ENCODE assay signal across 10 mouse cellular contexts in the genomic region with DNA sequence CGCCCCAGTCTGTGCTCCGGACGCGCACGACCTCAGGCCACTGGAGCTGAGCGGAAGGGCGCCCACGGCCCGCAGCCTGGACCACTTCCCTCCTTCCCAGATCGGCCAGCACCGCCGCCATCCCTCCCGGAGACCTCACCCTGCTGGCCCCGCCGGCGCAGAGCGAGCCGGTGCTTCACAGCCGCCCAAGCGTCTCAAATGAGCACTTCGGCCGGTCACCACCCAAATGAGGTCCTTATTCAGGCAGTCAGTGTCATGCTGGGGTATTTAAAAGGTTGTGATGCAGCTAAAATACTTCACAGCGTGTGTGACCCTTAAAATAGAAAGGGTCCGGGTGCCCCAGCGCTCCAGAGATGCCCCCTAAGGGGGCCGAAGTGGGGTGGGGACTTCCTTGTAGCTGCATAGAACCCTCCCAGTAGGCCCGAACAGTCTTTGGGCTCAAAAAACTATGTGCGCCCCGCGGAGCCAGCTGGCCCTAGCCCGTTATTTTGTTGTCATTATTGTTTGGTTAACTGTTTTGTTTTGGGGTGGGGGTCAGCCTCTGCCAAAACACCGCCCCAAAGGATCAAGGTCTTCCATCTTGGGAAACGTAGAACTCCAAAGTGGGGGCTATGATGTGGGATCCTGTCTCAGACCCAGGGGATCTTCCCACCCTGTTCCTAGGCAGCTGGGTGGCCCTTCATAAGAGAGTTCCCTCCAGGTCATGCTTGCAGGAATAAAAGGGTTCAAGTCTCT. TPM values are rescaled to one million over a fixed set of nuclear protein-coding genes. Genes with fewer than 3 reads are reported as not detected.
A peak's percentile ranks its signal among the peaks of the same experiment; 100 is the strongest.
DNase-seq lines count a peak whose midpoint lies in the region; ATAC-seq and TF ChIP-seq lines count a peak whose summit lies in the region.
"Had no signal": no experiment of that assay in that cellular context is flagged by ENCODE, and none has a peak within 500 bp of the region (broad histone marks: within the 10 kb centered on the region; RNA-seq: fewer than 3 reads in every experiment).

No protein-coding gene starts in this region.

- no peak overlapping the region for H3K27ac ChIP-seq in embryonic facial prominence, embryonic 11.5 days (replicated peaks; ENCODE audit: low read depth, low read length)
- no peak overlapping the region for H3K27ac ChIP-seq in limb, embryonic 12.5 days
- H3K27ac ChIP-seq in neural tube, embryonic 13.5 days (replicated peaks) = no peak overlapping the region
- H3K27ac ChIP-seq: hindbrain, embryonic 14.5 days had no signal

- DNase-seq in lung, adult 2 months = peak; percentile 56
- DNase-seq in lung, postnatal 10 days = no peak
- no peak for DNase-seq in embryonic facial prominence, embryonic 11.5 days (ENCODE audit: low spot score)
- no peak for DNase-seq in spleen, postnatal 14 days (ENCODE audit: low spot score in 2 of 2)
- no peak for DNase-seq in frontal cortex, postnatal 14 days (ENCODE audit: low spot score in 2 of 2)
- DNase-seq: thymus, postnatal 14 days had no signal

- no peaks in the 10 kb centered on the region for H3K9me3 ChIP-seq in embryonic facial prominence, embryonic 11.5 days (replicated peaks; ENCODE audit: control insufficient read depth, low read length)
- H3K9me3 ChIP-seq in limb, embryonic 12.5 days = no peaks in the 10 kb centered on the region
- no peaks in the 10 kb centered on the region for H3K9me3 ChIP-seq in neural tube, embryonic 13.5 days

- TF ChIP-seq POLR2A in lung, adult 2 months (IDR thresholded peaks at IDR 0.05; ENCODE audit: borderline replicate concordance, extremely low read depth, low read depth, low read length) = no peak

- H3K4me1 ChIP-seq in lung, adult 2 months (ENCODE audit: control insufficient read depth, insufficient read depth, low read length) = no peaks in the 10 kb centered on the region; the same call in 1 of the 2 replicates
- H3K4me1 ChIP-seq in embryonic facial prominence, embryonic 11.5 days (ENCODE audit: control insufficient read depth, insufficient read depth, low read length) = no peaks in the 10 kb centered on the region
- no peaks in the 10 kb centered on the region; the same call in 1 of the 2 replicates for H3K4me1 ChIP-seq in limb, embryonic 12.5 days (replicated peaks)
- 0 out of 2 replicates have a peak, but pooled peaks cover 4% of the 10 kb centered on the region for H3K4me1 ChIP-seq in neural tube, embryonic 13.5 days (replicated peaks)

- TF ChIP-seq CTCF in lung, adult 2 months (IDR thresholded peaks at IDR 0.05; ENCODE audit: insufficient read depth, low read length) = no peak

- H3K4me3 ChIP-seq in lung, adult 2 months (replicated peaks; ENCODE audit: extremely low read depth, low read depth, low read length) = peak overlapping the region; percentile 41
- 0 out of 2 replicates have a peak overlapping the region, but pooled peaks have one; percentile 11 for H3K4me3 ChIP-seq in embryonic facial prominence, embryonic 11.5 days (ENCODE audit: low read depth, low read length)
- 0 out of 2 replicates have a peak overlapping the region, but pooled peaks have one; percentile 7 for H3K4me3 ChIP-seq in limb, embryonic 12.5 days (replicated peaks)
- H3K4me3 ChIP-seq in neural tube, embryonic 13.5 days = no peak overlapping the region
- H3K4me3 ChIP-seq: erythroblast, embryonic 14.5 days had no signal

- no peak overlapping the region; the same call in 1 of the 2 replicates for H3K9ac ChIP-seq in embryonic facial prominence, embryonic 11.5 days (replicated peaks; ENCODE audit: low read length)
- no peak overlapping the region for H3K9ac ChIP-seq in limb, embryonic 12.5 days (replicated peaks)
- H3K9ac ChIP-seq in neural tube, embryonic 13.5 days = no peak overlapping the region
- H3K9ac ChIP-seq: hindbrain, embryonic 14.5 days had no signal

- peak; percentile 45; the same call in 1 of the 2 replicates for ATAC-seq in embryonic facial prominence, embryonic 11.5 days (replicated peaks; ENCODE audit: insufficient number of reproducible peaks, low FRiP score, low TSS enrichment, low read depth)
- ATAC-seq in limb, embryonic 12.5 days (ENCODE audit: insufficient number of reproducible peaks, insufficient read depth, low FRiP score, low TSS enrichment, low read depth) = no peak
- 0 out of 2 replicates have a peak, but pooled peaks have one; percentile 28 for ATAC-seq in neural tube, embryonic 13.5 days (ENCODE audit: low read depth)

- H3K27me3 ChIP-seq in embryonic facial prominence, embryonic 11.5 days (ENCODE audit: control insufficient read depth, insufficient read depth, low read length) = peaks cover 63% of the 10 kb centered on the region
- peaks cover 87% of the 10 kb centered on the region for H3K27me3 ChIP-seq in limb, embryonic 12.5 days
- H3K27me3 ChIP-seq in neural tube, embryonic 13.5 days = peaks cover 93% of the 10 kb centered on the region

- 2% methylated on average over 33 of the region's 33 CpGs for WGBS in lung, adult 2 months
- WGBS in embryonic facial prominence, embryonic 11.5 days = 1% methylated on average over 32 of the region's 33 CpGs
- WGBS in limb, embryonic 12.5 days = under 1% methylated on average over 33 of the region's 33 CpGs
- WGBS in neural tube, embryonic 13.5 days = 0% methylated on average over 32 of the region's 33 CpGs

- H3K36me3 ChIP-seq in embryonic facial prominence, embryonic 11.5 days (replicated peaks; ENCODE audit: control insufficient read depth, insufficient read depth, low read depth, low read length) = no peaks in the 10 kb centered on the region
- no peaks in the 10 kb centered on the region for H3K36me3 ChIP-seq in limb, embryonic 12.5 days
- no peaks in the 10 kb centered on the region for H3K36me3 ChIP-seq in neural tube, embryonic 13.5 days

- H3K4me2 ChIP-seq in embryonic facial prominence, embryonic 11.5 days (ENCODE audit: low read depth, low read length) = peak overlapping the region; percentile 14; the same call in 1 of the 2 replicates
- peak overlapping the region; percentile 39 for H3K4me2 ChIP-seq in limb, embryonic 12.5 days
- no peak overlapping the region for H3K4me2 ChIP-seq in neural tube, embryonic 13.5 days
- H3K4me2 ChIP-seq: hindbrain, embryonic 14.5 days had no signal

RNA-seq across cellular contexts. Expression of gene Nkx2-1, which starts 15.4 kb away (rescaled TPM):
- 267 and 400 TPM in 2 replicates for polyA plus RNA-seq in lung, adult 2 months (2012; rRNA removed)
- 6.9 and 17.0 TPM in 2 replicates for polyA plus RNA-seq in embryonic facial prominence, embryonic 11.5 days (2014; fragmentation: Nextera tagmentation; extraction: Ambion mirVana)
- not detected in 2 replicates for polyA plus RNA-seq in limb, embryonic 12.5 days (2016; fragmentation: Nextera tagmentation; extraction: Ambion mirVana)
- polyA plus RNA-seq in neural tube, embryonic 13.5 days (2015; fragmentation: Nextera tagmentation; extraction: Ambion mirVana) = 0.14 and 0.73 TPM in 2 replicates
- polyA plus RNA-seq: erythroblast, embryonic 14.5 days; hindbrain, embryonic 14.5 days had no signal
